Mouse (Mus musculus): ENCODE results near the gene Mbd4. TPM values are rescaled to one million over a fixed set of nuclear protein-coding genes. Genes with fewer than 3 reads are reported as not detected.

The Mbd4 gene
- polyA plus RNA-seq, 1 experiment from 2014 or later: 37.5 TPM

DNA sequence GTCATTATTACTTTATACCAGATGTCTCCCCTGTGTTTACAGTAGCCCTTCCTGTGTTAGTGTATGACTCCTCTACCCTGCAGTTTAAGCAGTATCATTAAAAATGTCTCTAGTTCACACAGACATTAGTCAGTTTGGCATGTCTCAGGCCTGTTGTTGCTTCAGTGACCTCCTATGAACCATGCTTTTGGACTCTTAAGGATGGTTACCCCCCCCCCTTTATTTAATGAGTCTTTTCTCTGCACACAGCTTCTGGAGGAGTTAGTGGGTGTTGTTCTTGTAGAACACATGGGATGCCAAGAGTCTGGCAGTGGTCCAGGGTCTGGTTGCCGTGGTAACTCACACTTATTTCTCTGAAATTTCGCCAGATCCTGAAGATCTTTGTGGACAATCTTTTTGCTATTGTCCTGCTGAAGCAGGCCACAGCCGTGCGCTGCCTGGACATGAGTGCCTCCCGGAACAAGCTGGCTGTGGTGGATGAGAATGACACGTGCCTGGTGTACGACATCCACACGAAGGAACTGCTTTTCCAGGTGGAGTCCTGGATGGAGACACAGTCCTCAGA, 38.4 kb upstream of the Mbd4 start:
- Histone ChIP-seq H3K4me3 (ENCODE audit: low read depth, low read length) (no peak overlapping the region), H3K27me3 (ENCODE audit: control insufficient read depth, insufficient read depth, low read length) (no peaks in the 10 kb centered on the region), H3K4me2 (ENCODE audit: low read depth, low read length, severe bottlenecking) (no peak overlapping the region), H3K36me3 (ENCODE audit: control insufficient read depth, insufficient read depth, low read length) (peaks cover 2% of the 10 kb centered on the region; the same call in 1 of the 2 replicates), H3K9ac (ENCODE audit: low read length) (no peak overlapping the region), H3K4me1 (replicated peaks; ENCODE audit: control insufficient read depth, insufficient read depth, low read length) (0 out of 2 replicates have a peak, but pooled peaks cover 3% of the 10 kb centered on the region), H3K9me3 (ENCODE audit: control insufficient read depth, low read length) (no peaks in the 10 kb centered on the region), H3K27ac (ENCODE audit: low read depth, low read length) (no peak overlapping the region)
- no peak for DNase-seq (ENCODE audit: low spot score)
- peak; percentile 44 for ATAC-seq (replicated peaks; ENCODE audit: low FRiP score)
- 65% methylated on average over 8 of the region's 8 CpGs for WGBS

DNA sequence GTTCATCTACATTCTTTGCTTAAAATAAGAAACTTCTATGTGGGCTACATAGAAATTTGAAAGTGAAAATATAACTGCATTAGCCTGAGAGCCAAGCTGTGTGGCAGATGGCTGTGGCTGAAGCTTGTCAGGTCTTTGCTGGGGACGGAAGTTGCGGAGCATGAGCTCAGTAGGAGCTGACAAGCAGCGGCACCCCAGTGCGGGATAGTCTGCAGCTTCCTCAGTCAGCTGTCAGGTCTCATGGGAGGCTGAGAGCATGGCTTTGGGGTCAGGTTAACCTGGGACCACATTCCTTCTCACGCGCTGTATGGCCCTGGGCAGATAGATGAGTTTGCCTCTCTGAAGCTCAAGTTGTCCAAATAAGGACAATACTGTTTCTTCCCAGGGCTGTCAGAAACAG, 37.9 kb upstream of the Mbd4 start:
- no peaks in the 10 kb centered on the region for H3K9me3 ChIP-seq (ENCODE audit: control insufficient read depth, low read length)
- DNase-seq (ENCODE audit: low spot score) (no peak), ATAC-seq (replicated peaks; ENCODE audit: low FRiP score) (0 out of 2 replicates have a peak, but pooled peaks have one; percentile 30)
- 0 out of 2 replicates have a peak, but pooled peaks cover 3% of the 10 kb centered on the region for H3K4me1 ChIP-seq (replicated peaks; ENCODE audit: control insufficient read depth, insufficient read depth, low read length)
- no peak overlapping the region for H3K4me3 ChIP-seq (ENCODE audit: low read depth, low read length)
- H3K27me3 ChIP-seq (ENCODE audit: control insufficient read depth, insufficient read depth, low read length): no peaks in the 10 kb centered on the region
- no peak overlapping the region for H3K4me2 ChIP-seq (ENCODE audit: low read depth, low read length, severe bottlenecking)
- WGBS: 85% methylated on average over 6 of the region's 6 CpGs
- H3K9ac ChIP-seq (ENCODE audit: low read length): no peak overlapping the region; the same call in 1 of the 2 replicates
- no peak overlapping the region for H3K27ac ChIP-seq (ENCODE audit: low read depth, low read length)
- peaks cover 2% of the 10 kb centered on the region; the same call in 1 of the 2 replicates for H3K36me3 ChIP-seq (ENCODE audit: control insufficient read depth, insufficient read depth, low read length)

DNA sequence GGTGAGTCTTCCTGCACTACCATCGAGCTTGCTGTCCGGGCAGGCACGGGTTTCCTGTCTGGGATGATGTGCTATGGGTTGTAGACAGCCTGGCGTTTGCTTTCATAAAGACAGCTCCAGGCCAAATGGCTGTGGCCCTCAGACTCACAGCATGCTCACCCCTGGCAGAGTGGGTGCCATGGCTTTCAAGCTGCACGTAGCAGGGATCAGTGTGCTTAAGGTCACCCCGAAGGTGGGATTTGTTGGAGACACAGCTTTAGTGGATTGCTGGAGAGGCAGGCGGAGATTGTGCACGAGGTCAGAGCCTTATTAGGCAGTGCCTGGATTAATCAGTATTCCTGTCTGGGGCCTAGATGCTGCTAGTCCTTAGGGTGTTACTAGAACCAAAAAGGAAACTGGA, 37.4 kb upstream of the Mbd4 start:
- Histone ChIP-seq H3K36me3 (ENCODE audit: control insufficient read depth, insufficient read depth, low read length) (peaks cover 2% of the 10 kb centered on the region; the same call in 1 of the 2 replicates), H3K9me3 (ENCODE audit: control insufficient read depth, low read length) (no peaks in the 10 kb centered on the region), H3K4me1 (replicated peaks; ENCODE audit: control insufficient read depth, insufficient read depth, low read length) (0 out of 2 replicates have a peak, but pooled peaks cover 3% of the 10 kb centered on the region), H3K4me3 (ENCODE audit: low read depth, low read length) (no peak overlapping the region), H3K4me2 (ENCODE audit: low read depth, low read length, severe bottlenecking) (no peak overlapping the region), H3K27ac (ENCODE audit: low read depth, low read length) (no peak overlapping the region), H3K27me3 (ENCODE audit: control insufficient read depth, insufficient read depth, low read length) (no peaks in the 10 kb centered on the region), H3K9ac (ENCODE audit: low read length) (no peak overlapping the region)
- no peak for ATAC-seq (replicated peaks; ENCODE audit: low FRiP score)
- no peak for DNase-seq (ENCODE audit: low spot score)
- 94% methylated on average over 8 of the region's 8 CpGs for WGBS

DNA sequence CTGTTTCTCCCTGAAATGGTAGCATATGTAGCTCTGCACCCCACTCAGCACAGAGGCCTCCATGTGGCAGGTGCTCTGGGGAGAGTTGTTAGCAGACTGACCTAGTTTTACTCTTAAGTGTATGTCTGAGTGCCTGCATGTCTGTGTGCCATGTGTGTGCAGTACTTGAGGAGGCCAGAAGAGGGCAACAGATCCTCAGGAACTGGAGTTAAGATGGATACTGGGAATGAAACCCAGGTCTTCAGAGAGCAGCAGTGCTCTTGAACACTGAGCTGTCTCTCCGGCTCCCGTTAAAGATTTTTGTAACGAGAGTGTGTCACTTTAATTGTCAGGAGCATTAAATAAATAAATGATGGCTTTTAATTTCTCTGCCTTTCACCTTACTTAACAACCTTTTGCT, 35.1 kb upstream of the Mbd4 start:
- no peaks in the 10 kb centered on the region for H3K27me3 ChIP-seq (ENCODE audit: control insufficient read depth, insufficient read depth, low read length)
- H3K4me3 ChIP-seq (ENCODE audit: low read depth, low read length): no peak overlapping the region
- peak; percentile 65 for DNase-seq (ENCODE audit: low spot score)
- no peak for ATAC-seq (replicated peaks; ENCODE audit: low FRiP score)
- no peak overlapping the region for H3K4me2 ChIP-seq (ENCODE audit: low read depth, low read length, severe bottlenecking)
- 0 out of 2 replicates have a peak, but pooled peaks cover 5% of the 10 kb centered on the region for H3K4me1 ChIP-seq (replicated peaks; ENCODE audit: control insufficient read depth, insufficient read depth, low read length)
- no peak overlapping the region for H3K27ac ChIP-seq (ENCODE audit: low read depth, low read length)
- peaks cover 2% of the 10 kb centered on the region; the same call in 1 of the 2 replicates for H3K36me3 ChIP-seq (ENCODE audit: control insufficient read depth, insufficient read depth, low read length)
- no peaks in the 10 kb centered on the region for H3K9me3 ChIP-seq (ENCODE audit: control insufficient read depth, low read length)
- WGBS: 93% methylated on average over 3 of the region's 3 CpGs
- H3K9ac ChIP-seq (ENCODE audit: low read length): no peak overlapping the region

DNA sequence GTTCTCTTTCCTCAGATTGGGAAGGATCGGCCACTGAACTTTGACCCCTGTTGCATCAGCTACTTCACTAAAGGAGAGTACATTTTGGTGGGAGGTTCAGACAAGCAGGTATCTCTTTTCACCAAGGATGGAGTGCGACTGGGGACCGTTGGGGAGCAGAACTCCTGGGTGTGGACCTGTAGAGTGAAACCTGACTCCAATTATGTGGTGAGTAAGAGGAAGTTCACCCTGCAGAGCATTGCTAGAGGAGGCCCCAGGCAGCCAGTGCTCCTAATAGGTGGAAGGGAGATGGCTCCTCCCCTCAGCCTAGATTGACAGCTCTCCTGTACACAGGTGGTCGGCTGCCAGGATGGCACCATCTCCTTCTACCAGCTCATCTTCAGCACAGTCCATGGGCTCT, 33.7 kb upstream of the Mbd4 start:
- ATAC-seq (replicated peaks; ENCODE audit: low FRiP score) (no peak), DNase-seq (ENCODE audit: low spot score) (no peak)
- H3K9ac ChIP-seq (ENCODE audit: low read length): no peak overlapping the region
- WGBS: 75% methylated on average over 4 of the region's 4 CpGs
- H3K9me3 ChIP-seq (ENCODE audit: control insufficient read depth, low read length): no peaks in the 10 kb centered on the region
- 0 out of 2 replicates have a peak, but pooled peaks cover 5% of the 10 kb centered on the region for H3K4me1 ChIP-seq (replicated peaks; ENCODE audit: control insufficient read depth, insufficient read depth, low read length)
- peaks cover 2% of the 10 kb centered on the region; the same call in 1 of the 2 replicates for H3K36me3 ChIP-seq (ENCODE audit: control insufficient read depth, insufficient read depth, low read length)
- no peaks in the 10 kb centered on the region for H3K27me3 ChIP-seq (ENCODE audit: control insufficient read depth, insufficient read depth, low read length)
- H3K4me2 ChIP-seq (ENCODE audit: low read depth, low read length, severe bottlenecking): no peak overlapping the region
- no peak overlapping the region for H3K27ac ChIP-seq (ENCODE audit: low read depth, low read length)
- H3K4me3 ChIP-seq (ENCODE audit: low read depth, low read length): no peak overlapping the region

DNA sequence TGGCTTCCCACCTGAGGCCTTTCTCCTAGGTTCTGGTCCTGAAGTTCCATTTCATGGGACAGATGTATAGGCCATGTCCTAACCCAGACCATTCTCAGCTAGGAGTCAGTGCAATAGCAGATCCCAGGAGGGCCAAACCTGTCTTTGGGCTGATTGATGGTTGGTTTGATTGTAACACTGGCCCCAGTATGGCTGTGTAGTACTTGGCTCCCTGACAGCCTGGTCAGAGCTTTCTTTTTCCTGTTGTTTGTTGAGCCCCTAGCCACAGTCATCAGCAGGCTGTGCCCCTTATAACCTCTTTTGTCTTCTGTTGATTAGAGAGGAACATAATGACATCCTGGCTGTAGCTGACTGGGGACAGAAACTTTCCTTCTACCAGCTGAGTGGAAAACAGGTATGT, 30.8 kb upstream of the Mbd4 start:
- Histone ChIP-seq H3K9me3 (ENCODE audit: control insufficient read depth, low read length) (no peaks in the 10 kb centered on the region), H3K9ac (ENCODE audit: low read length) (no peak overlapping the region), H3K4me3 (ENCODE audit: low read depth, low read length) (no peak overlapping the region), H3K27me3 (ENCODE audit: control insufficient read depth, insufficient read depth, low read length) (no peaks in the 10 kb centered on the region), H3K4me2 (ENCODE audit: low read depth, low read length, severe bottlenecking) (no peak overlapping the region), H3K4me1 (replicated peaks; ENCODE audit: control insufficient read depth, insufficient read depth, low read length) (0 out of 2 replicates have a peak, but pooled peaks cover 2% of the 10 kb centered on the region), H3K27ac (ENCODE audit: low read depth, low read length) (no peak overlapping the region), H3K36me3 (ENCODE audit: control insufficient read depth, insufficient read depth, low read length) (peaks cover 2% of the 10 kb centered on the region; the same call in 1 of the 2 replicates)
- ATAC-seq (replicated peaks; ENCODE audit: low FRiP score) (no peak), DNase-seq (ENCODE audit: low spot score) (no peak)

DNA sequence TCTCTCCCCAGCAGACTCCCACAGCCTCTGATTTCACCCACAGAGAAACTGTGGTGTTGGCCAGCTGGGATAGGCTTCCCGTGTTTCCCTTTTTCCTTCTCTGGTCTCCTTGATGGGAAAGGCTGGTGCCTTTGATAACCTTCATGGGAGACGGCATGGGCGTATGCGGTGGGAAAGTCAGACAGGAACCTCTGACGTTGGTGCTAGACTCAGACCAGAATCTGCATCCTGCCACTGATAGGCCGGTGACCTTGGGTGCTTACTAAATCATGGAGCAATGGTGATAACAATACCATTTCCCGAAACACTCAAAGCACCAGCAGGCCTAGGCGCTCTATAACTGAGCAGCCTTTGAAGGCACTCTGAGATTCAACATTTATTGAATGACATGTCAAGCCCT, 27.6 kb upstream of the Mbd4 start:
- H3K9ac ChIP-seq (ENCODE audit: low read length): no peak overlapping the region
- no peak overlapping the region for H3K4me2 ChIP-seq (ENCODE audit: low read depth, low read length, severe bottlenecking)
- H3K36me3 ChIP-seq (ENCODE audit: control insufficient read depth, insufficient read depth, low read length): no peaks in the 10 kb centered on the region
- H3K9me3 ChIP-seq (ENCODE audit: control insufficient read depth, low read length): no peaks in the 10 kb centered on the region
- WGBS: 90% methylated on average over 8 of the region's 8 CpGs
- H3K4me1 ChIP-seq (replicated peaks; ENCODE audit: control insufficient read depth, insufficient read depth, low read length): 0 out of 2 replicates have a peak, but pooled peaks cover 2% of the 10 kb centered on the region
- no peak for DNase-seq (ENCODE audit: low spot score)
- H3K4me3 ChIP-seq (ENCODE audit: low read depth, low read length): no peak overlapping the region
- no peaks in the 10 kb centered on the region for H3K27me3 ChIP-seq (ENCODE audit: control insufficient read depth, insufficient read depth, low read length)
- no peak for ATAC-seq (replicated peaks; ENCODE audit: low FRiP score)
- no peak overlapping the region for H3K27ac ChIP-seq (ENCODE audit: low read depth, low read length)

DNA sequence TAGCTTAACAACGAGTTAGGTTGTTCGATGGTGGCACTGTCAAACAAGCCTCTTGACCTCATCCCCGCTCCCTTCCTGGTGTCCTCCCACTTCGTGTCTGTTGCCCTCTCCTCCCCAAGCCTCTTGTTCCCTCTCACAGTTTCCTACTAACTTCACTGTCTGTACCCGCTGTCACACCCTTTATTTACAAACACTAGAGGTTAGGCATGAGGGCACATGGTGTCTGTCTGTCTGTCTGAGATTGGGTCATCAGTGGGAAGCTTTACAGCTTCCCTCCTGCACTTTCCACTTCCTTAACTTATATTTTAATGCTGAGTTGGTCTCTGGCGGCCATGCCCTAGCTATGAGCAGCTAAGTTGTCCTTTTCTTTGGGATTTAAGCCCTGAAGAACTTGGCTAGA, 26.6 kb upstream of the Mbd4 start:
- Histone ChIP-seq H3K27ac (ENCODE audit: low read depth, low read length) (no peak overlapping the region), H3K9ac (ENCODE audit: low read length) (no peak overlapping the region), H3K36me3 (ENCODE audit: control insufficient read depth, insufficient read depth, low read length) (no peaks in the 10 kb centered on the region), H3K4me3 (ENCODE audit: low read depth, low read length) (no peak overlapping the region), H3K4me1 (replicated peaks; ENCODE audit: control insufficient read depth, insufficient read depth, low read length) (0 out of 2 replicates have a peak, but pooled peaks cover 2% of the 10 kb centered on the region), H3K27me3 (ENCODE audit: control insufficient read depth, insufficient read depth, low read length) (no peaks in the 10 kb centered on the region), H3K4me2 (ENCODE audit: low read depth, low read length, severe bottlenecking) (no peak overlapping the region), H3K9me3 (ENCODE audit: control insufficient read depth, low read length) (no peaks in the 10 kb centered on the region)
- no peak for DNase-seq (ENCODE audit: low spot score)
- no peak for ATAC-seq (replicated peaks; ENCODE audit: low FRiP score)
- 89% methylated on average over 6 of the region's 6 CpGs for WGBS

DNA sequence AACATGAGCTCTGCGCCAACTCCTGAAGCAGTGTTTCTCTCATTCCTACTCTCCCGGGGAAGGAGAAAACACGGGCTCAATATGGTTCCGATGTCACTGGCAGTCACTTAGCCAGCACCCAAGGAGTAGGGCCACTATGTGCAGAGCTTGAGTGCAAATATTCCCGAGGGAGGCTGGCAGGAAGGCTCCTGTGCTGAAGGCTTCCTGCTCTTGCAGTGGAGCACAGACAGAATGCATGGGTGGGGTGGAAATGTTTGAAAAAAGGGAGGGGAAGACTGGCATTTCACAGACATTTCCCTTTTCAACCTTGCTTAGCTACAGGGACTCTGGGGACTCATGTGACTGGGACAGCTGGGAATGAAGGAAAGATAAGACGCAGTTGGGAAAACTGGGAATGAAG, 25.5 kb upstream of the Mbd4 start:
- no peaks in the 10 kb centered on the region for H3K36me3 ChIP-seq (ENCODE audit: control insufficient read depth, insufficient read depth, low read length)
- no peak overlapping the region for H3K27ac ChIP-seq (ENCODE audit: low read depth, low read length)

More for the DNA sequence above, 25.5 kb upstream of the Mbd4 start:
- H3K27me3 ChIP-seq (ENCODE audit: control insufficient read depth, insufficient read depth, low read length): no peaks in the 10 kb centered on the region
- no peaks in the 10 kb centered on the region for H3K9me3 ChIP-seq (ENCODE audit: control insufficient read depth, low read length)
- no peak overlapping the region for H3K4me3 ChIP-seq (ENCODE audit: low read depth, low read length)
- ATAC-seq (replicated peaks; ENCODE audit: low FRiP score) (no peak), DNase-seq (ENCODE audit: low spot score) (no peak)
- 88% methylated on average over 6 of the region's 6 CpGs for WGBS
- no peak overlapping the region for H3K4me2 ChIP-seq (ENCODE audit: low read depth, low read length, severe bottlenecking)
- 0 out of 2 replicates have a peak, but pooled peaks cover 2% of the 10 kb centered on the region for H3K4me1 ChIP-seq (replicated peaks; ENCODE audit: control insufficient read depth, insufficient read depth, low read length)
- H3K9ac ChIP-seq (ENCODE audit: low read length): no peak overlapping the region

All from forebrain, embryonic 11.5 days (tissue).